Mouse (Mus musculus) CH12.LX (cell line): ENCODE results near the gene Slc9a3r2.

Experiments
- BHLHE40 ChIP-seq: IDR thresholded peaks from 2 replicates; pipeline ENCODE4 v1.6.1; 2011; ENCODE audit warnings: mild to moderate bottlenecking, low read depth, low read length, improper control_type of control experiment
- CHD2 ChIP-seq: IDR thresholded peaks from 2 replicates; pipeline ENCODE4 v1.6.1; 2011; ENCODE audit warnings: low read length, improper control_type of control experiment
- CTCF ChIP-seq, 2 experiments: IDR thresholded peaks in 1 of 2; conservative IDR thresholded peaks in 1 of 2; 2 replicates each; pipeline ENCODE4 v1.5.1; 2011 to 2012; ENCODE audit warnings: low read depth in 2 of 2, low read length in 2 of 2, improper control_type of control experiment in 1 of 2, inconsistent platforms in 1 of 2, mild to moderate bottlenecking in 1 of 2, moderate library complexity in 1 of 2
- ELF1 ChIP-seq: IDR thresholded peaks from 2 replicates; pipeline ENCODE4 v1.6.1; 2014; ENCODE audit warnings: low read depth, mild to moderate bottlenecking, inconsistent platforms, low read length, improper control_type of control experiment
- EP300 ChIP-seq: IDR thresholded peaks from 2 replicates; pipeline ENCODE4 v1.6.1; 2011; ENCODE audit warnings: low read length, improper control_type of control experiment
- MAX ChIP-seq: IDR thresholded peaks from 2 replicates; pipeline ENCODE4 v1.6.1; 2011; ENCODE audit warnings: low read length, improper control_type of control experiment
- POLR2A ChIP-seq: IDR thresholded peaks from 2 replicates; pipeline ENCODE4 v1.6.1; 2011; ENCODE audit warnings: low read depth, mild to moderate bottlenecking, improper control_type of control experiment, low read length
- POLR2AphosphoS2 ChIP-seq: IDR thresholded peaks from 2 replicates; pipeline ENCODE4 v1.6.1; 2011; ENCODE audit warnings: low read depth, low read length, improper control_type of control experiment
- TCF12 ChIP-seq: IDR thresholded peaks from 2 replicates; pipeline ENCODE4 v1.6.1; 2014; ENCODE audit warnings: low read depth, mild to moderate bottlenecking, inconsistent platforms, low read length, improper control_type of control experiment
- USF2 ChIP-seq: conservative IDR thresholded peaks from 2 replicates; pipeline ENCODE4 v1.6.1; 2011; ENCODE audit warnings: low read depth, low read length, improper control_type of control experiment
- ZNF384 ChIP-seq: IDR thresholded peaks from 2 replicates; pipeline ENCODE4 v1.6.1; 2012; ENCODE audit warnings: low read depth, low read length, improper control_type of control experiment, inconsistent platforms

- TF ChIP-seq MAX (no peak), USF2 (no peak), CHD2 (no peak), POLR2A (no peak), ELF1 (no peak), ZNF384 (no peak), CTCF (conservative IDR thresholded peaks at IDR 0.05 in 1 of 2, IDR thresholded peaks at IDR 0.05 in 1 of 2; ENCODE audit: low read depth in 2 of 2, low read length in 2 of 2) (no peak), EP300 (no peak), POLR2AphosphoS2 (no peak), BHLHE40 (no peak), TCF12 (no peak)
Measured at GRCm38 (mm10) chr17:24641944-24642343, 8.2 kb downstream of the Slc9a3r2 start.
